Mouse (Mus musculus) lung, postnatal 0 days (tissue): Measurements from ENCODE around the gene Adprh. TPM values are rescaled to one million over a fixed set of nuclear protein-coding genes. Genes with fewer than 3 reads are reported as not detected.

Source experiments
- ATAC-seq: fragments of 200-750 bp; cut with Nextera tagmentation; 2 replicates; pipeline ENCODE4 v1.8.0; 2017; ENCODE audit warnings: moderate library complexity
- DNase-seq: peaks from one replicate; pipeline ENCODE4 v3.0.0-alpha.2; 2016; ENCODE audit warnings: low spot score
- H3K27ac ChIP-seq: fragments of 300-500 bp; sonication (generic); 2 replicates; pipeline ENCODE4 v1.5.1; 2014; ENCODE audit warnings: antibody characterized with exemption, mild to moderate bottlenecking, low read length, mixed read lengths
- H3K27me3 ChIP-seq: fragments of 300-500 bp; sonication (generic); replicated peaks from 2 replicates; pipeline ENCODE4 v1.6.1; 2014; ENCODE audit warnings: low read length, mixed read lengths; ENCODE audit not compliant: insufficient read depth
- H3K36me3 ChIP-seq: fragments of 300-500 bp; sonication (generic); 2 replicates; pipeline ENCODE4 v1.6.1; 2014; ENCODE audit warnings: low read length, mixed read lengths; ENCODE audit not compliant: insufficient read depth
- H3K4me1 ChIP-seq: fragments of 300-500 bp; sonication (generic); 2 replicates; pipeline ENCODE4 v1.6.1; 2014; ENCODE audit warnings: antibody characterized with exemption, low read depth, low read length, mixed read lengths; ENCODE audit not compliant: insufficient read depth
- H3K4me2 ChIP-seq: fragments of 300-500 bp; sonication (generic); replicated peaks from 2 replicates; pipeline ENCODE4 v1.6.1; 2014; ENCODE audit warnings: low read depth, mild to moderate bottlenecking, low read length, moderate library complexity, mixed read lengths
- H3K4me3 ChIP-seq: fragments of 300-500 bp; sonication (generic); 2 replicates; pipeline ENCODE4 v1.5.1; 2014; ENCODE audit warnings: low read depth, low read length
- H3K9ac ChIP-seq: fragments of 300-500 bp; sonication (generic); replicated peaks from 2 replicates; pipeline ENCODE4 v1.6.1; 2014; ENCODE audit warnings: low read depth, mild to moderate bottlenecking
- H3K9me3 ChIP-seq: fragments of 300-500 bp; sonication (generic); 2 replicates; pipeline ENCODE4 v1.6.1; 2016; ENCODE audit warnings: low read length, mixed read lengths
- CTCF ChIP-seq: IDR thresholded peaks from 2 replicates; pipeline ENCODE4 v1.5.1; 2016; ENCODE audit warnings: antibody characterized with exemption, mild to moderate bottlenecking
- EP300 ChIP-seq: IDR thresholded peaks from 2 replicates; pipeline ENCODE4 v1.6.1; 2016; ENCODE audit warnings: antibody characterized with exemption, mild to moderate bottlenecking, control low read depth
- WGBS: fragments of 180-500 bp; shearing (Covaris S2); extraction: QIAGEN DNeasy Blood & Tissue Kit; methylation state at CpG from one replicate; pipeline ENCODE4 v1.1.7; 2014; 5-methylcytosine and 5-hydroxymethylcytosine counted together
- polyA plus RNA-seq: library from polyadenylated mRNA; unstranded; fragments of >200 nt; fragmentation: Nextera tagmentation; extraction: Ambion mirVana; gene quantifications from 2 replicates; pipeline ENCODE4 v1.2.1, GENCODE M21; 2015

Gene Adprh
- polyA plus RNA-seq, 1 experiment from 2014 or later: 59.9 TPM

GRCm38 (mm10) chr16:38459990-38460389, 7.5 kb upstream of the Adprh start:
- DNase-seq: no peak
- Histone ChIP-seq H3K4me2 (no peak overlapping the region), H3K9ac (no peak overlapping the region), H3K36me3 (no peaks in the 10 kb centered on the region), H3K9me3 (no peaks in the 10 kb centered on the region), H3K4me3 (no peak overlapping the region), H3K27ac (no peak overlapping the region), H3K4me1 (no peaks in the 10 kb centered on the region), H3K27me3 (no peaks in the 10 kb centered on the region)
- no peak for TF ChIP-seq CTCF
- no peak for TF ChIP-seq EP300
- WGBS: 73% methylated on average over 4 of the region's 4 CpGs
- no peak for ATAC-seq

- no peaks in the 10 kb centered on the region for H3K27me3 ChIP-seq
- TF ChIP-seq EP300: no peak
- peak; percentile 44 for ATAC-seq
- H3K36me3 ChIP-seq: no peaks in the 10 kb centered on the region
- no peak overlapping the region for H3K4me2 ChIP-seq
- no peak overlapping the region for H3K4me3 ChIP-seq
- no peak overlapping the region for H3K9ac ChIP-seq
- 57% methylated on average over 6 of the region's 6 CpGs for WGBS
- H3K9me3 ChIP-seq: no peaks in the 10 kb centered on the region
- DNase-seq: peak; percentile 54
- H3K27ac ChIP-seq: no peak overlapping the region
- H3K4me1 ChIP-seq: no peaks in the 10 kb centered on the region
These were observed 6.2 kb upstream of the Adprh start for GRCm38 (mm10) chr16:38458600-38459280.

DNA sequence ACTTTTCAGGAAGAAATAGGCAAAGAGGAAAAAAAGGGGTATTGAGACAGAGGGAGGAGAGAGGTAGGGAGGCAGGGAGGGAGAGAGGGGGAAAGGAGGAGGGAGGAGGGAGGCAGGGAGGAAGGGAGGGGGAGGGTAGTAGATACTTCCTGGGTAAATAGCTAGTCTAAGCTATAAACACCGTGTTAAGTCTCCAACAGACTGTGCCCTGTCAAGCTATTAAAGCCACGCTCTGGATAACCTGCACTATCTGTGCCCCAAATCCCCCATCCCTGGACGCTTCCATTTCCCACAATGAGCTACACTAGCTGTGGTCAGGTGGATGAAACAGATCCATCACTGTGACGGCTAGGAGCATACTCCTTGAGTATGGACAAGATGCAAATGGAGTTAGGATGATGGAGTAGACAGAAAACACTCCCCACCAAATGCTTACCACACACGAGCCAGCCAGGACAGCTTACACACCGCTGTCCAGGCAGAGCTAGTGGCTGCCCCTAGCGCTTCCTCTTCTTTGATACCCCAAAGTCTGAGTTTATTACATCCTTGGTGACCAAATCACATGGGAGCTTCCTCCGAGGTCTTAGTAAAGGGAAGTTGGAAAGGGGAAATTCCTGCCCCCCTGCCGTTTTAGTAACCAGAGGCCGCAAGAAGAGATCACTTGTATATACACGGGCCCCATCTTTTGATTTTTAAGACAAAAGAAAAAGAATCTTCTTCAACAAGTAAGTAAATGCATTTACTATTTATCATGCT, 4.5 kb upstream of the Adprh start:
- H3K36me3 ChIP-seq: no peaks in the 10 kb centered on the region
- DNase-seq: peak; percentile 37

DNA sequence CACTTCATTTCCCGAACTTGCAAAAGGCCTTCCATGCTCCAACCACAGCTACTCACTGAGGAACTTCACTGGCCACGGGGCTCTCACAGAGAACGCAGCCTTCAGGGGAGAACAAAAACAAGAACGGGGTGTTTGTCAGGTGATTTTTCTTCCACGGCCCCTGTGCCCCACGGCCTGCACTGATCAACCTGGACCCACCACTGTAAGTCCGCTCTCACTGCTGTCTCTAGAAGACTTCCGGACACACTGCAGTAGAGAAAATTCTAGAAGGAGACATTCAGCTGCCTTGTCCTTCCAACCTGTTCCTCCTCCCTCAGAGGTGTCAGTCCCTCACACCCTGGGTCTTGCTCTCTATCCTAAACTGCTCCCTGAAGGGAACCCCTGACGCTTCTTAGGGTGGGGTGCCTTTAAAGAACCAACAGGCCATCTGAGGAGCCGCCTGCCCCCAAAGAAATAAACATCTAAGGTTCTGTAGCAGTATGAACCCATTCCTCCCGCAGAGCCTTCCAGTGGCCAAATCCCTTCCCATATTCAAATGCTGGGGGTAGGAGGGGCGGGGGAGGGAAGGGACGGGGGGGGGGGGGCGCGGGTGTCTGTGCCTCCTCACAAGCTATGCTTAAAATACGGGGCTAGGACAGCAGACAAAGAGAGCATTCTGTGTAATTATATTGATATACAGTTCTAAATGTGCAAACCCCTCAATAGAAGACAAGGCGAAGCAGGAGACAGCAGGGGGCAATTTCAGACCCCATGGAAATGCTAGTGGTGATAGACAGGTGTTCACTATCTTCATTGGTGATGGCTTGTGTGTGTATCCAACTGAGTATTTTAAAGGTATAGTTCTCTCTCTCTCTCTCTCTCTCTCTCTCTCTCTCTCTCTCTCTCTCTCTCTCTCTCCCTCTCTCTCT, 3.3 kb upstream of the Adprh start, which contains the start of gene Cd80:
Cd80 (plus strand) TSS at position 51 of the 908 bp plus-strand sequence.
- WGBS: 66% methylated on average over 16 of the region's 17 CpGs
- no peaks in the 10 kb centered on the region for H3K27me3 ChIP-seq
- no peak within 1 kb of the TSS for H3K9ac ChIP-seq
- ATAC-seq (no peak), DNase-seq (no peak)
- TF ChIP-seq CTCF: no peak
- TF ChIP-seq EP300: no peak
- no peaks in the 10 kb centered on the region for H3K36me3 ChIP-seq
- H3K4me2 ChIP-seq: no peak within 1 kb of the TSS
- no peaks in the 10 kb centered on the region for H3K9me3 ChIP-seq
- H3K4me1 ChIP-seq: peaks cover 4% of the 10 kb centered on the region; the same call in 1 of the 2 replicates
- H3K4me3 ChIP-seq: no peak within 1 kb of the TSS
- no peak within 1 kb of the TSS for H3K27ac ChIP-seq

More for the DNA sequence above, 4.5 kb upstream of the Adprh start:
- H3K27ac ChIP-seq: no peak overlapping the region
- no peaks in the 10 kb centered on the region for H3K27me3 ChIP-seq
- H3K4me3 ChIP-seq: no peak overlapping the region
- H3K4me2 ChIP-seq: no peak overlapping the region
- no peak for ATAC-seq
- WGBS: 49% methylated on average over 11 of the region's 11 CpGs
- peaks cover 2% of the 10 kb centered on the region; the same call in 1 of the 2 replicates for H3K4me1 ChIP-seq
- TF ChIP-seq CTCF (no peak), EP300 (no peak)
- H3K9ac ChIP-seq: no peak overlapping the region
- no peaks in the 10 kb centered on the region for H3K9me3 ChIP-seq

GRCm38 (mm10) chr16:38454533-38455254, 2.2 kb upstream of the Adprh start:
- TF ChIP-seq EP300 (no peak), CTCF (no peak)
- no peak overlapping the region for H3K27ac ChIP-seq
- no peak overlapping the region for H3K4me2 ChIP-seq
- H3K9me3 ChIP-seq: no peaks in the 10 kb centered on the region
- H3K9ac ChIP-seq: no peak overlapping the region
- no peaks in the 10 kb centered on the region for H3K27me3 ChIP-seq
- peaks cover 4% of the 10 kb centered on the region; the same call in 1 of the 2 replicates for H3K4me1 ChIP-seq
- H3K36me3 ChIP-seq: no peaks in the 10 kb centered on the region; the same call in 1 of the 2 replicates
- 77% methylated on average over 11 of the region's 11 CpGs for WGBS
- DNase-seq: no peak
- ATAC-seq: no peak
- no peak overlapping the region for H3K4me3 ChIP-seq
